Mouse (Mus musculus): ENCODE data around the gene Epop. TPM values are rescaled to one million over a fixed set of nuclear protein-coding genes. Genes with fewer than 3 reads are reported as not detected.

The Epop gene
- total and polyA plus RNA-seq, 2 experiments from 2014 or later, result 0.15 to 6.0 TPM

- Histone ChIP-seq H3K4me3 (ENCODE audit: low read depth, low read length) (no peak overlapping the region), H3K27me3 (ENCODE audit: control insufficient read depth, insufficient read depth, low read length) (peaks cover 48% of the 10 kb centered on the region), H3K36me3 (replicated peaks; ENCODE audit: control insufficient read depth, insufficient read depth, low read length) (no peaks in the 10 kb centered on the region), H3K4me1 (ENCODE audit: control insufficient read depth, insufficient read depth) (no peaks in the 10 kb centered on the region), H3K9ac (replicated peaks; ENCODE audit: low read depth, low read length) (no peak overlapping the region), H3K9me3 (replicated peaks; ENCODE audit: control insufficient read depth, low read length) (no peaks in the 10 kb centered on the region), H3K27ac (ENCODE audit: low read depth) (no peak overlapping the region), H3K4me2 (ENCODE audit: low read depth, low read length) (no peak overlapping the region)
- ATAC-seq (ENCODE audit: insufficient read depth, low read depth) (peak; percentile 41; the same call in 1 of the 2 replicates), DNase-seq (ENCODE audit: low spot score) (peak; percentile 71)
- no peak for TF ChIP-seq EP300 (IDR thresholded peaks at IDR 0.05; ENCODE audit: low read depth)
- TF ChIP-seq CTCF (IDR thresholded peaks at IDR 0.05; ENCODE audit: low read depth), result peak; percentile 96
- WGBS, result 5% methylated on average over 12 of the region's 12 CpGs
Measured at GRCm38 (mm10) chr11:97631938-97632337, 2.4 kb upstream of the Epop start.

GRCm38 (mm10) chr11:97631500-97631899 is 2.0 kb upstream of the Epop start:
- DNase-seq (ENCODE audit: low spot score), result no peak
- Histone ChIP-seq H3K36me3 (replicated peaks; ENCODE audit: control insufficient read depth, insufficient read depth, low read length) (no peaks in the 10 kb centered on the region), H3K9me3 (replicated peaks; ENCODE audit: control insufficient read depth, low read length) (no peaks in the 10 kb centered on the region), H3K4me2 (ENCODE audit: low read depth, low read length) (no peak overlapping the region), H3K27me3 (ENCODE audit: control insufficient read depth, insufficient read depth, low read length) (peaks cover 52% of the 10 kb centered on the region), H3K4me1 (ENCODE audit: control insufficient read depth, insufficient read depth) (no peaks in the 10 kb centered on the region), H3K9ac (replicated peaks; ENCODE audit: low read depth, low read length) (no peak overlapping the region), H3K27ac (ENCODE audit: low read depth) (no peak overlapping the region), H3K4me3 (ENCODE audit: low read depth, low read length) (no peak overlapping the region)
- ATAC-seq (ENCODE audit: insufficient read depth, low read depth), result no peak
- WGBS, result 25% methylated on average over 5 of the region's 5 CpGs
- TF ChIP-seq EP300 (IDR thresholded peaks at IDR 0.05; ENCODE audit: low read depth) (no peak), CTCF (IDR thresholded peaks at IDR 0.05; ENCODE audit: low read depth) (no peak)

- DNase-seq (ENCODE audit: low spot score) (no peak), ATAC-seq (ENCODE audit: insufficient read depth, low read depth) (no peak)
- no peak overlapping the region for H3K4me2 ChIP-seq (ENCODE audit: low read depth, low read length)
- H3K4me1 ChIP-seq (ENCODE audit: control insufficient read depth, insufficient read depth), result no peaks in the 10 kb centered on the region
- no peaks in the 10 kb centered on the region for H3K9me3 ChIP-seq (replicated peaks; ENCODE audit: control insufficient read depth, low read length)
- no peak overlapping the region for H3K9ac ChIP-seq (replicated peaks; ENCODE audit: low read depth, low read length)
- no peaks in the 10 kb centered on the region for H3K36me3 ChIP-seq (replicated peaks; ENCODE audit: control insufficient read depth, insufficient read depth, low read length)
- 35% methylated on average over 2 of the region's 2 CpGs for WGBS
- H3K27me3 ChIP-seq (ENCODE audit: control insufficient read depth, insufficient read depth, low read length), result peaks cover 57% of the 10 kb centered on the region
- no peak overlapping the region for H3K27ac ChIP-seq (ENCODE audit: low read depth)
- TF ChIP-seq EP300 (IDR thresholded peaks at IDR 0.05; ENCODE audit: low read depth) (no peak), CTCF (IDR thresholded peaks at IDR 0.05; ENCODE audit: low read depth) (no peak)
- H3K4me3 ChIP-seq (ENCODE audit: low read depth, low read length), result no peak overlapping the region
Measured at GRCm38 (mm10) chr11:97631046-97631445, 1.5 kb upstream of the Epop start.

DNA sequence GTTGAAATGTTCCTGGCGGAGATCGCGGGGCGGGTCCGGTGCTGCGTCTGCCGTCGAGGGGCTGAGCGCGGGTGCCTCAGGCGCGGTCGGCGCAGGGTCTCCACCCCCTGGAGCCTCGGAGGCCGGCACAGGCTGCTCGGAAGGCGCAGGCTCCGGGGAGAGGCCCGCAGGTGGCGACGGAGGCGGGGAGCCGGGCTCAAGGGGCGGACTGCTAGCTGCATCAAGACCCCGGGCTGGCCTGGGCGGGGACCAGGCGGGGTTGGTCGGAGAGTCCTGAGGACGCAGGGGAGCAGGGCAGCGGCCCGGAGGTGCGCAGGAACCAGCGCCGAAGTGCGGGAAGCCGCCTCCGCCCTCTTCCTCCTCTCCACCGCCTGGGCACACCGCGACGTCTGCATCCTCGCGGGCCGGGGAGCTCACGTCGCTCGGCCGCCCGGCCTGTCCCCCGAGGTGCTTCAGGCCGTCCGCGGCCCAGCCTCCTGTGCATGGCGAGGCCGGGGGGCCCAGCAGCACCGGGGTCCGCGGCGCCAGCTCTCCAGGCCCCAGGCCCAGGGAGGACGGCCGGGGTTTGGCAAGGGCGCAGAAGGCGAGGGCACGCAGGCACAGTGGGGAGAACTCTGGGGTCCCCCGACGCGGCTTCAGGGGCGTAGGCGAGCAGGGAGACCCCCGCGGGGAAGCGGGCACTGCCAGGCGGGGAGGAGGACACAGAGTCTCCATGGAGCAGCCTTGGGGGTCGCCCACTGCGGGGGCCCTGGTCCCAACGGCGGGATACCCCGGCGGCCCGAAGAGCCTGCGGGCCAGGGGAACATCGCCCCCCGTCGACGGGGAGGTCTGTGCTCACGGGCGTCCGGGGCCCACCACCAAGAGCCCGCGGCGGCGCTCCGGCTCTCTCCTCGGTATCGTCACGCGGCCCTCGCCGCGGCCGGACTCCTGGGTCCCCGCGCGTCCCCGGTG is 659 bp downstream of the Epop start:
- peak; percentile 34 for ATAC-seq (ENCODE audit: insufficient read depth, low read depth)
- Histone ChIP-seq H3K4me1 (ENCODE audit: control insufficient read depth, insufficient read depth) (no peaks in the 10 kb centered on the region), H3K4me3 (ENCODE audit: low read depth, low read length) (peak overlapping the region; percentile 63)

DNA sequence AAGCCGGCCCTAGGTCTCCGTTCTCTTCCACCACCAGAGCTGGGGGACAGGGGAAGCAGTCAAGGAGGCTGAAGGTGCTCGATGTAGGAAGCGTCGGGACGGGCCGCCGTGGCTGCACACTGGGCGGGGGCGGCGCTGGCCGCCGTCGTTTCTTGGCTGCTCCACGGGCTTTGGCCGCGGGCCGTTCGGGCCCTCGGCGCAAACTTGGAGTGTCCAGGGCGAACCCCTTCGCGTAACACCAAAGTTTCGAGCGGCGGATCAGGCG is 1.3 kb downstream of the Epop start:
- Histone ChIP-seq H3K9me3 (replicated peaks; ENCODE audit: control insufficient read depth, low read length) (no peaks in the 10 kb centered on the region), H3K4me1 (ENCODE audit: control insufficient read depth, insufficient read depth) (no peaks in the 10 kb centered on the region), H3K27me3 (ENCODE audit: control insufficient read depth, insufficient read depth, low read length) (peaks cover 84% of the 10 kb centered on the region), H3K4me3 (ENCODE audit: low read depth, low read length) (peak overlapping the region; percentile 63), H3K36me3 (replicated peaks; ENCODE audit: control insufficient read depth, insufficient read depth, low read length) (no peaks in the 10 kb centered on the region), H3K27ac (ENCODE audit: low read depth) (no peak overlapping the region), H3K4me2 (ENCODE audit: low read depth, low read length) (peak overlapping the region; percentile 91), H3K9ac (replicated peaks; ENCODE audit: low read depth, low read length) (no peak overlapping the region)
- TF ChIP-seq CTCF (IDR thresholded peaks at IDR 0.05; ENCODE audit: low read depth) (no peak), EP300 (IDR thresholded peaks at IDR 0.05; ENCODE audit: low read depth) (no peak)
- no peak for DNase-seq (ENCODE audit: low spot score)
- ATAC-seq (ENCODE audit: insufficient read depth, low read depth), result no peak
- under 1% methylated on average over 28 of the region's 28 CpGs for WGBS

More for the DNA sequence above, 659 bp downstream of the Epop start:
- Histone ChIP-seq H3K9me3 (replicated peaks; ENCODE audit: control insufficient read depth, low read length) (no peaks in the 10 kb centered on the region), H3K27ac (ENCODE audit: low read depth) (no peak overlapping the region), H3K36me3 (replicated peaks; ENCODE audit: control insufficient read depth, insufficient read depth, low read length) (no peaks in the 10 kb centered on the region), H3K27me3 (ENCODE audit: control insufficient read depth, insufficient read depth, low read length) (peaks cover 78% of the 10 kb centered on the region), H3K9ac (replicated peaks; ENCODE audit: low read depth, low read length) (peak overlapping the region; percentile 44), H3K4me2 (ENCODE audit: low read depth, low read length) (peak overlapping the region; percentile 91)
- WGBS, result under 1% methylated on average over 74 of the region's 106 CpGs
- TF ChIP-seq EP300 (IDR thresholded peaks at IDR 0.05; ENCODE audit: low read depth), result no peak
- TF ChIP-seq CTCF (IDR thresholded peaks at IDR 0.05; ENCODE audit: low read depth), result no peak
- DNase-seq (ENCODE audit: low spot score), result no peak

All from heart, postnatal 0 days (tissue).